Mouse (Mus musculus): Measurements from ENCODE around the gene Tmem165.

Gene Tmem165

DNA sequence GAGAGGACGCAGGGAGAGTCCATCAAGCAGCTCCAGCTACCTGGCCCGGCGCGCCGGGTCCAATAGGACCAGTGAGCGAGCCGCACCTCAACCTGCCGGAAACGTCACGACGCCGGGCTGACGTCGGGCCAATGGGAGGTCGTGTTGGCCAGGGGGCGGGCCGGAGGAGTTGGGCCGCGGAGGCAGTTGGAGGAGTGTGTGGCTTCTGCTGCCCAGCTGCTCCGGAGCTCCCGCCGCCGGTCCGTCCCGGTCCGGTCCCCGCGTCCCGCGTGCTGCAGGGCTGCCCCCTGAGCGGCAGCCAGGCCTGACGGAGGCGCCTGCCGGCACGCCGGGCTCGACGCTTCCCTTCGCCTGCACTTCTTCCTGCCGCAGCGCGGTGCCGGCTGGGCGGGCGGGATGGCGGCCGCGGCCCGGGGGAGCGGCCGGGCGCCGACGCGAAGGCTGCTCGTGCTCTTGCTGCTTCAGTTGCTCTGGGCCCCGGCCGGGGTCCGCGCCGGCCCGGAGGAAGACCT lies at the start of gene Tmem165:
TSS of gene Tmem165 (plus strand) at position 131 of the 512 bp plus-strand sequence.
- peak; percentile 83 to 87 for DNase-seq (ENCODE audit: low spot score in 2 of 2)

DNA sequence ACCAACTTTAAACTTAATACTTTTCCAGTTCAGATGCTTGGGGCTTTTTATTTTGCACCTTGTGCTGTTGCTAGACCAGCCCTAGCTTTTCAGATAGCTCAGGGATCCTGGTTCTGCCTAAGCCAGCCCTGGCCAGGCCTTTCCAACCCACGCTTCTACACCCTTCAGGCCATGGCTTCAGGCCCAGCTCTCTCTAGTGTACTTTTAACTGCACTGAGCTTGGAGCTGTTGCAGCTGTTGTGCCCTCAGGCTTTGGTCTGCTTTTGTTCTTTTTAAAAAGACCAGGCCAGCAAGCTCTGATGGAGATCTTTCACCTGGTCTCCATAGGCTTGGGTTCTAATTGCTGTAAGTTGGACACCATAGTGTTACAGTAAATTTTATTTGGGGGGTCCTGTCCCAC lies 48.0 kb upstream of the Tmem165 start:
- DNase-seq (ENCODE audit: low spot score in 2 of 2), result no peak

DNA sequence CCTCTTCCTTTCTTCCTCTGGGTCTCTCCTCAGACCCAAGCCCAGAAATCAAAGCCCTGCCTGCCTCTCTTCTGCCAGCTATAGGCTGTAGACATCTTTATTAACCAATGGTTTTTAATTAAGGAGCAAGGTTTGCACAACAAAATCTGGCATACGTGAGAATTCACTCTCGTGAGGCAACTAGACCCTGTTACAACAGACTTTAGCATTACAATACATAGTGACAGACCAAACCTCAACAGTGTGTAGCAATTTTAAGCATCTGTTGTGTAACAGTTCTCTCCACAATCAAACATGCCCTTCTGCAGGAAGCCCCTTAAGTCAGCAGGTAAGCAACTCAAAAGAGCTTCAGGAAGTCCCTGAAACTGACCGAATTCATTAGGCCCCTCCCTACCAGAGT lies 47.4 kb upstream of the Tmem165 start:
- no peak for DNase-seq (ENCODE audit: low spot score in 2 of 2)

DNA sequence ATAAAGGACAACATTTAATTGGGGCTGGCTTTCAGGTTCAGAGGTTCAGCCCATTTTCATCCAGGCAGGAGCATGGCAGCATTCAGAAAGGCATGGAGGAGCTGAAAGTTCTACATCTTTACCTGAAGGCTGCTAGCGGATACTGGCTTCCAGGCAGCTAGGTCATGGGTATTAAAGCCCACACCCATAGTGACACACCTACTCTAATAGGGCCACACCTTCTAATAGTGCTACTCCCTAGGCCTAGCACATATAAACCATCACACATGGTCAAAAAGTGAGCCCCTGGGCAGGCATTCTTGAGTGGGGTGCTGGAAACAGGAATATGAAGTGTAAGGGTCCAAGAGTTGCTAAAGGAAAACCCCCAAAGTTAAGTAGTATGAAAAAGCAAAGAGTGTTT lies 46.1 kb upstream of the Tmem165 start:
- no peak for DNase-seq (ENCODE audit: low spot score in 2 of 2)

DNA sequence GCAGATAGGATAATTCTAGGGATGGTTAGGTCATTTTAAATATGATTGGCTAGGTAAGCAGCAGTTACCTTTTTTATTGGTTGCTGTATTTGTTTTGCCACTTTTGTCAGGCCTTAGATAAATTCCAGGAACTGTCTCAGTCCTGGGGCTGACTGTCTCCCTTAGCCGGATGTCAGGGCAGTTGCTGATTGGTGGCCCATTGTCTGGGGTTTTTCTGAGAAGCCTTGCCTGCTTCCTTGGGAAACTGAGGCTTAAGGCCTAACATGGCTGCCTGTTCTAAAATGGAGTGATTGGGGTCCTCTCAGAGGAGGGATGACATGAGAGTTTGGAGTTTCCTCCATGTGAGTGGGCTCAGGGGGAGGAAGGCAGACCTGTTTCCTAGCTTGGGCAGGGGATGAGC lies 45.6 kb upstream of the Tmem165 start:
- DNase-seq (ENCODE audit: low spot score in 2 of 2), result no peak

DNA sequence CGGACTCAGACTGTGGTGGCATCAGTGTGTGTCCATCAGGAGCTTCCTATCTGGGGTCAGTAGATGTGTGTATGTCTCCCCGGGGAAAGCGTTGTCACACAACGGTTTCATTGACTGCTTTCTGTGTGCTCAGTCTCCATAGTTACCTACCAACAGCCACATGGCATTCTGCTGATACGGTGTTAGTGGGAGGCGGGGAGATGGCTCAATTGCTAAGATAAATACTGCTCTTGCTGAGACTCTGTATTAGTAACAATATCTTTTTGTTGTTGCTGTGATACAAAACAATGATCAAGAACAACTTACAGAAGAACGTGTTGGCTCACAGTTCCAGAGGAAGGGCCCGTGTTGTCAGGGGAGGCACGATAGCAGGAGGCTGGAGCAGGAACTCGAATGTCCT lies 45.2 kb upstream of the Tmem165 start:
- DNase-seq (ENCODE audit: low spot score in 2 of 2), result no peak

DNA sequence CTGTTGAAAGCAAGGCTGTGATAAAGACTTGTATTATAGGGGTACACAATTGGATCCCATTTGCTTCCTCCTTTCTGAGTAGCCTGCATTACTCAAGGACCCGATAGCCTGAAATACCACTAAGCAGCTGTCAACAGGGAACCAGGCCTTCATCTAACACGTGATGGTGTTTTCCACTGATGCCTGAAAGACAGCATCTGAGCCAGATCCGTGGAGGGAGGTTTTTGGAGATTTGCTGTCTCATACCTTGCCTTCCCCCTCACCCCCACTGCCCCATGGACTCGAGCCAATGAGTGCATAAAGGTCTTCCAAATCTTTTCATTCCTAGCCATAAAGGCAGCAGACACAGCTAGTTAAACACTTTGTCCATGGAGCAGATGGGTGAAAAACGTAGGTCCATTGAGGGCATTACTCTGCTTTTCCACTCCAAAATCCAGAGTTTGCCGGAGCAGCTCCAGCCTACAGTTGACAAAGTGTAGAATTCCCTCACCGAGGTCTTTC lies 44.5 kb upstream of the Tmem165 start:
- DNase-seq (ENCODE audit: low spot score in 2 of 2), result no peak

DNA sequence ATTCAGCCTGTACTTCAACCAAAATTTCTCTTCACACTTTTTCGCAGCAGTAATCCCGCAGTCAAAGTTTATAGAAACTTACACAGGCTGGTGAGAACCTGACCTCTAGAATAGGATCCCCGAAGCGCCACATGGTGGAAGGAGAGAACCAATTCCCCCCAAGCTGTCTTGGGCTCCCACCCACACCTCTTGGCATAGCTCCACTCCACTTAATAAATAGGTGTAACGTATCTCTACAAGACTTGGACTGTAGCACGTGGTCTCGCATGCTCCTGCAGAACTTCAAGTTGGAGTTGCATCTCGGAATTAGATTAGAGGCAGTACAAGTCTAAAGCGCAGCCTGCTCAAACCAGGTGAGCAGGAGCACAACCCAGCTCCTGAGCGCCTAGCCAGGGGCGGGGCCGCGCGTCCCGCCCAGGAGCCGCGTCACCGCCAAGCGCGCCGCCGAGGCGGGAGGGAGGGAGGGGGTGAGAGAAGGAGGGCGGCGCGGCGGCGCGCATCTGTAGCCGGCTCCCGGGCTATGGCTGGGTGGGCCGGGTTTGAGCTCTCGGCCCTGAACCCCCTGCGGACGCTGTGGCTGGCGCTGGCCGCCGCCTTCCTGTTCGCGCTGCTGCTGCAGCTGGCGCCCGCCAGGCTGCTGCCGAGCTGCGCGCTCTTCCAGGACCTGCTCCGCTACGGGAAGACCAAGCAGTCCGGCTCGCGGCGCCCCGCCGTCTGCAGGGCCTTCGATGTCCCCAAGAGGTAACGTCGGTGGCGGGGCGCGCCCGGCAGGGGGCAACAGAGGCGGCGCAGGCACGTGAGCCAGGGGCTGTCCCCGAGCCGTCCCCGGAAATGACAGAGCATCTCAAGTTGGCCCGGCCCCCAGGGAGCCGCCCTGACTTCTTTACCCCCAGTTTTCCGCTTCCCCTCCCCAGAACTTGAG lies 43.6 kb upstream of the Tmem165 start, which contains the start of gene Srd5a3:
TSS of gene Srd5a3 (plus strand) at position 464 of the 922 bp plus-strand sequence.
- peak; percentile 97 to 99 for DNase-seq (ENCODE audit: low spot score in 2 of 2)

DNA sequence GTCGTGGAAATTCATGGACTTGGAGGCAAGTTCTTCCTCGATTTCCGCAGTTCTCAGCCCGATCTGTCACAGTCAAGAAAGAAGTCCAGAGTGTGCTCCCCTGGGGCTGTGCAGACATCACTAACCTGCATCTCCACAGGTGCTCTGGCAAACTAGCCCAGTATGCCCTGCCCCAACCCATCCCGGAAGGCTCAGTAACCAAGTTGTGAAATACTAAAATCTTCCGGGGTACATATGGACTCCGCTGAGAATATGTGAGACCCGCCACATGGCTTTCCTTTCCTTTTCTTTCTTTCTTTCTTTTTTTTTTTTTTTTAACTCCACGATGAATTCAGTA lies 43.0 kb upstream of the Tmem165 start:
- no peak for DNase-seq (ENCODE audit: low spot score in 2 of 2)

DNA sequence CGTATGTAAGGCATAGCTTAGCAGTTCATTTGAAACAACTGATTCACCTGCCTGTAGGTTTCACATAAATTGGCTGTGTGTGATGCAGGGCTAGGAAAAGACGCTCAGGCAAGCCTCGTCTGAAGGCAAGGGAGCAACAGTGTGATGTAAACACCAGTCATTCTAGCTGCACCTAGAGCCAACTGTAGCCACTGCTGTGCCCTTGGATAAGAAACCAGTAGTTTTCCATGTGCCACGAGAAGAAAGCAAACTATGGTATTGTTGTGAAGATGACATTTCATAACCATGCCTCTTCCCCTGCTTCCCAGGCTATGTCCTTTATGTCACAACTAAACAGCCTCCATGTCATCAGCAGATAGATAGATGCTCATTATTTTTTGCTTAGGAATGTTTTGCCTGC lies 40.3 kb upstream of the Tmem165 start:
- DNase-seq (ENCODE audit: low spot score in 2 of 2), result no peak

DNA sequence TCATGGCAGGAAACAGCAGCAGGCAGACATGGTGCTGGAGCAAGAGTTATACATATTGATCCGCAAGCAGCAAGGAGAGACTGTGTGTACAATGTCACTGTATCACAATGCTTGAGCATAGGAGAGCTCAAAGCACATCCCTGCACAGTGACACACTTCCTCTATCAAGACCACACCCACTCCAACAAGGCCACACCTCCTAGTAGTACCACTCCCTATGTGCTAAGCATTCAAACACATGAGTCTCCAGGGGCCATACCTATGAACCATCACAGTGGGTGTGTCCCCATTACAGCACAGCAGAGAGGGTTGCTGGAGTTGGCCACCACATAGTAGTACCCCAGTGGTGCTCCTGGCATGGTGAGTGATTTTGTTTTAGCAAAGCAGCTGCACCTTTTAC lies 37.3 kb upstream of the Tmem165 start:
- DNase-seq (ENCODE audit: low spot score in 2 of 2), result no peak

DNA sequence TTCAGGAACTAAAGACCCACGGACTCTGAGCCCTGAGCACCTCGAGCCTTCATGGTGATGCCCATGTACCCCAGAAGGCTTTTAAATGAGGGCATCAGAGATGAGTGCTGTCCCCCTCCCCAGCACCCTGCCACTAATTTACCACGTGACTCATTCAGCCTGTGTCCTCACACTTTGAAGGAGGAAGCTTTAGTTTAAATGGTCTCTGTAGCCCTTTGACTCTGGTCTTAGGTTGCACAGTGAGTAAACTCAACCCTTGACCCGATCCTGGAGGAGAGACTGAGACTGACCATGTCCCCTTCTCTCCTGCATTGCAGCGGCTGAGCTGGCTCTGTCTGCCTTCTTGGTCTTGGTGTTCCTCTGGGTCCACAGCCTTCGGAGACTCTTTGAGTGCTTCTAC lies 34.2 kb upstream of the Tmem165 start:
- DNase-seq (ENCODE audit: low spot score in 2 of 2), result no peak

DNA sequence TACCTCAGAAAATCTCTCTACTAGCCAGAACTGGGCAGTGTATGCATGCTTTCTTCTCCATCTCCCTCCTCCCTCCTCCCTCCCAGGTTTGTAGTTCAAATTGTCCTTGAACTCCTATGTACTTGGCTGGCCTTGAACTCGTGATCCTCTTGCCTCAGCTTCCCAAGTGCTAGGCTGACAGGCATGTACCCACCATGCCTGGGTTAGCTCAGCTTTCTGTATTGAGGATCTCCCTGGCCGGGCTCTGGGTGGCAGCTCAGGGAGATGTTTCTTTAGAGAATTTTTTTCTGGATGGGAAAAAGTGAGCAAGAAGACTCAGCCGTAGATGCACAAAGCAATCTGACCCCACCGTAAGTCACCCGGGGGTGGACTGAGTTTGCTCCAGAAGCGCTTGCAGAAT lies 30.7 kb upstream of the Tmem165 start:
- DNase-seq (ENCODE audit: low spot score in 2 of 2), result no peak

DNA sequence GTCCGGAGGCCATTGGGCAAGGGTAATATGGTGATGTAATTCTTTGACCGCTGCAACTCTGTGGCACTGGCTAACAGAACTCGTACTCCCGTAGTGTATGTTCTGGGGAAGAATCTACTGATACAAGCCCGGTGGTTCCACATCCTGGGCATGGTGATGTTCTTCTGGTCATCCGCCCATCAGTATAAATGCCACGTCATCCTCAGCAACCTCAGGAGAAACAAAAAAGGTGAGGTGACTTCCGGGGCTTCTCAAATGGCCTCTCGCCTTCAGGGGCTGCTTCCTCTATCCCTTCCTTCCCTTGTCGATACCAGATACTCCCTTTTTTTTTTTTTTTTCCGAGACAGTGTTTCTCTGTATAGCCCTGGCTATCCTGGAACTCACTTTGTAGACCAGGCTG lies 30.2 kb upstream of the Tmem165 start:
- no peak for DNase-seq (ENCODE audit: low spot score in 2 of 2)

DNA sequence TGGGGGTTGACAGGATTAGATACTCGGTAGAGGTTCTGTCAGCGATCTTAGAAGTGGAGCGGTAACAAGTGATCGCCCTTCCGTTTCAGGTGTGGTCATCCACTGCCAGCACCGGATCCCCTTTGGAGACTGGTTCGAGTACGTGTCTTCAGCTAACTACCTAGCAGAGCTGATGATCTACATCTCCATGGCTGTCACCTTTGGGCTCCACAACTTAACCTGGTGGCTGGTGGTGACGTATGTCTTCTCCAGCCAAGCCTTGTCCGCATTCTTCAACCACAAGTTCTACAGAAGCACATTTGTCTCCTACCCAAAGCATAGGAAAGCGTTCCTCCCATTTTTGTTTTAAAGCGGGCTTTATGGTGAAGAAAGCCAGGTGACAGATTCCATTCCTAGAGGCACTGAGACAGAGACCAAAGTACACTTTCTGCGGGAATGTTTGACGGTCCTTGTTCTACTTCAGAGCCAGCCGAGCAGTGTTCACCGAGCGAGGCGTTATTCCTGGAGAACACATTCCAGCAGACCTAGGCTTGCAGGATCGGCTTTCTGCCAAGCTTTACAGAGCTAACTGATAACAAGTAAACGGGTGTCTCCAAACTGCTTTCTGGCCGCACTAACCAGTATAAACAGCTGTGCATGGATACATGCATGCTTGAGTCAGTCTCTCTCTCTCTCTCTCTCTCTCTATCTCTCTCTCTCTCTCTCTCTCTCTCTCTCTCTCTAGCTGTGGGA lies 29.1 kb upstream of the Tmem165 start:
- no peak for DNase-seq (ENCODE audit: low spot score in 2 of 2)

DNA sequence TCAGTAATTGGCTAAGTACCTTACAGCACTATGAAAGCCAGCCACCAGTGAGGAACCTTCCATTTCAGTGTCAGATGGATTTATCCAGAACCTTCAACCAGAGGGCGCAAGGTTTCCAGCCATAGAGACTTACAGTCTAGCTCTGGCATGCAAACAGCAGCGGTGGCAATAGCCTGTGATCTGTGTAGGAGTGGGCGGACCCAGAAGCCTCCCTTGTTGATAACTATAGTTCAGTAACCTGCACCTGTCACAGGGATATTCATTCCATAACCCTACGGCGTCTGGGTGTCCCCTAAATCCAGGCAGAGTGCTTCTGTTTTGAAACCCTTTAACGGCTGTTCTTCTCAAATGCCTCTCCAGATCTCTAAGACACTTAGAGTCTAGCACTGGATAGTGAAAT lies 24.1 kb upstream of the Tmem165 start:
- no peak for DNase-seq (ENCODE audit: low spot score in 2 of 2)

DNA sequence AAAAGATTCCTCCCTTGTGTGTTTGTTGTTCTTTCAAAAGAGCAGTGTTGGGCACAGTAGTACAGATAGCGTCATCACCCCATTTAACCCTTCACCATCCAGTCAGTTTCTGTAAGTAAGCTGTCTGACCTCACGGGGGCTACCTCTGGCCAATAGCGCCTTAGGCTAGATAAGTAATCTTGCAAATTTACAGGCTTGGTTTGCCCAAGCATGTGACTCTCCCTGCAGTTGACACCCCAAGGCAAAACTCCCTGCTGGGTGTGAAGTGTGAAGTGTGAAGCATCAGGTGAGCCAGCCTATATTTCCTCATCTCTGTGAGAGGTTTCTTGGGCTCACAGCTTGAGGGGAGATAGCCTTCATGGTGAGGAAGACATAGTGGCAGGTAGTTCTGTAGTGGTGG lies 23.6 kb upstream of the Tmem165 start:
- no peak for DNase-seq (ENCODE audit: low spot score in 2 of 2)

DNA sequence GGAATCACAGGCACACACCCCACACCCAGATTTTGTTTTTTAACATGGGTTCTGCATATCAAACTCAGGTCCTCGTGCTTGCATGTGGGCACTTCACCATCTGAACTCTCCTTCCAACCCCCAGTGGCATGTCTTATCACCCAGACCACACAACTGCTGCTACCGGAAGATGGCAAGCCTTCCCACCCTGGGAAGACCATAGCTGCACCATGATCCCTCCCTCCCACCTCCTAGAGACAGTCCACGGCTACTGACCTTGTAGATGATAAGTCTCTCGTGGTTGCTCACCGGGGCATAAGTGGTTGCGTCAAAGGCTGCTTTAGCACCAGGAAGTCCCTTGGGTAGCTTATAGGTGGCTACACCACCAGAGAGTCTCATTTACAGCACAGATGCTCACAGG lies 22.2 kb upstream of the Tmem165 start:
- DNase-seq (ENCODE audit: low spot score in 2 of 2), result no peak

DNA sequence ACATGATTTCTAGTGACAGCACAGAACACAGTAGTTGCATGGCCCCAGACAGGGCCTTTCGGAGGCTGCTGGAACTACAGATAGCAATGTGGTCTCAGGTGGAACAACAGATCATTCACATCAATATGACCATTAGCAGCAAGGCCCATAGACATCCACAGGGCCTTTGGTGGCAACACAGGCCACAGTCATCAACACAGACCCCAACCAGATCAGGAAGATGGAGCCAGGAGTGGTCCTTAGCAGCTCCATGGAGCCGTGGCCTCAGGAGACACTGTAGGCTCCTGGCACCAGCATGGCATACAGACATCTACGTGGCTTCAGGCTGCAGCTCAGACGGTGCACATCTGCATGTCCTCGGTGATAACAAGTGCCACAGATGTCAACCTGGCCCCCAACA lies 20.8 kb upstream of the Tmem165 start:
- DNase-seq (ENCODE audit: low spot score in 2 of 2), result no peak

DNA sequence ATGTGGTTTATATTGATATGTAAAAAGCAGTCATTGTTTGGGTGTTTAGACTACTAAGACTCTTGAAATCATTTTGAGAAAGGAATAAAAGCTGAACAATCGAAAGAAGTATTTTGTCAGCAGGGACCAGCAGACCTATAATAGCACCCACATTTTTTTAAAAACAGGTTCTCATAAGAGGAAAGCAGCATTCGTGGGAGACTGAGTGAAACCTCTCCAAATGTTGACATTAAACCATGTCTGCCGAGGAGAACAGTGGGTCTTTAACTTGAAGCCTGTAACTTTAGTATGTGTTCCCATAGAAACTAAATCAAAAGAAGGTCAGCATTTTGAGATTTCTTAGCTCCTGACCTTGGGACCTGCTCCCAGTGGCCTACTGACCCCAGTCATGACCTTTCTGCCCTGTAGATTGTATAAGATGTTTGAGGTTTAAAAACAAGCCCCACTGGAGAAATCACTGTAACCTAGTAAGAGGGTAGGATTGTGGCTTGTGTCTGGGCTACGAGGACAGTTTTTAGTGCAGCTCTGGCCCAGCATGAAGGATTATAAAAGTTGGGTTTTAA lies 19.8 kb upstream of the Tmem165 start:
- no peak for DNase-seq (ENCODE audit: low spot score in 2 of 2)

DNA sequence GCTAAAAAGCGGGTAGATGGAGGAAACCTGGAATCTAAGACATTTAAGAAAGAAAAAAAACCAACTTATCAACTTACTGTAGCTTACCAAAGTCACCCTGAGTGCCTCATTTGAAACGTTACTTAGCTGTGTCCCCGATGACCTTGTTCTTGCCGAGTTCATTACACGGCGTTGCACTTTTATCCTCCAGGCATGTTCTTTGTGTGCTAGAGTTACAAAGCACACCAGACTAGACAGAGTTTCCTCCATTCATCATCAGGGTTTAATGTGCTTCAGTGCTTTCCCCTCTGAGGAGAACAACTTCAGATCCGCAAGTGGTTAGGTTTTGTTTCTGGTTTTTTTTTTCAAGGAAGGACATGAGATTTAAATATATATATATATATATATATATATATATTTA lies 18.9 kb upstream of the Tmem165 start:
- no peak for DNase-seq (ENCODE audit: low spot score in 2 of 2)

DNA sequence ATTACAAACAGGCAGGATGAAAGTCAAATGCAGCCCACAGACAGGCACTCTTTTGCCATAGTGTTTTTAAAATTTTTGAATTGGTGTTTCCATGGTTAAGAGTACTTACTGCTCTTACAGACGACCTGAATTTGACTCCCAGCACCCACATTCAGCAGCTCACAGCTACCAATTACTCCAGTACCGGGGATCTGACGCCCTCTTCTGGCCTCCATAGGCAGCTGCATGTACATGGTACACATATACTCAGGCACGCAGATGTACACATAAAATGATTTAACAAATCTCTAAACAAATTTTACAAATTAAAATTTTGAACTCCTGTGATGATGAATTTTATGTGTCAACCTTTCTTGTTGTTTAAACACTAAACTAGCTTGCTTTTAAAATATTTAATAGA lies 13.2 kb upstream of the Tmem165 start:
- no peak for DNase-seq (ENCODE audit: low spot score in 2 of 2)

Measured in natural killer cell, adult 2 months (primary cell).